Mouse (Mus musculus): ENCODE data around the gene Mrpl4. TPM values are rescaled to one million over a fixed set of nuclear protein-coding genes. Genes with fewer than 3 reads are reported as not detected.

Mrpl4 gene
- polyA plus RNA-seq, 1 experiment from 2014 or later = 98.6 TPM

MicroRNA genes within 50 kb of the gene (microRNA counts, 519-probe panel; counts per million panel counts)
- not detected for microRNA mmu-miR-1900

Small RNAs within 50 kb of the gene (microRNA-seq; reads per million reads assigned to microRNA genes)
- gene Mir1900 = not detected

Other genes starting within 250 kb of the Mrpl4 start
- gene Col5a3, start 187.7 kb upstream of the Mrpl4 start, polyA plus RNA-seq (2014; fragmentation: Nextera tagmentation; extraction: Ambion mirVana) = 0.45 and 0.66 TPM in 2 replicates
- gene Rdh8, start 184.2 kb upstream of the Mrpl4 start, polyA plus RNA-seq (2014; fragmentation: Nextera tagmentation; extraction: Ambion mirVana) = not detected in 2 replicates
- 1.3 and 1.9 TPM in 2 replicates for gene A230050P20Rik, start 134.1 kb upstream of the Mrpl4 start, polyA plus RNA-seq (2014; fragmentation: Nextera tagmentation; extraction: Ambion mirVana)
- 11.1 and 14.4 TPM in 2 replicates for gene Angptl6, start 123.0 kb upstream of the Mrpl4 start, polyA plus RNA-seq (2014; fragmentation: Nextera tagmentation; extraction: Ambion mirVana)
- gene Ppan, start 114.6 kb upstream of the Mrpl4 start, polyA plus RNA-seq (2014; fragmentation: Nextera tagmentation; extraction: Ambion mirVana) = 39.8 and 43.9 TPM in 2 replicates
- gene Eif3g, start 104.1 kb upstream of the Mrpl4 start, polyA plus RNA-seq (2014; fragmentation: Nextera tagmentation; extraction: Ambion mirVana) = 231 and 234 TPM in 2 replicates
- gene Dnmt1, start 42.9 kb upstream of the Mrpl4 start, polyA plus RNA-seq (2014; fragmentation: Nextera tagmentation; extraction: Ambion mirVana) = 51.1 and 51.5 TPM in 2 replicates
- gene S1pr2, start 26.0 kb upstream of the Mrpl4 start, polyA plus RNA-seq (2014; fragmentation: Nextera tagmentation; extraction: Ambion mirVana) = 4.1 and 10.8 TPM in 2 replicates
- 1.7 and 4.1 TPM in 2 replicates for gene Icam1, start 13.2 kb downstream of the Mrpl4 start, polyA plus RNA-seq (2014; fragmentation: Nextera tagmentation; extraction: Ambion mirVana)
- gene Icam4, start 26.6 kb downstream of the Mrpl4 start, polyA plus RNA-seq (2014; fragmentation: Nextera tagmentation; extraction: Ambion mirVana) = not detected in 2 replicates
- 0.71 and 1.0 TPM in 2 replicates for gene Icam5, start 29.3 kb downstream of the Mrpl4 start, polyA plus RNA-seq (2014; fragmentation: Nextera tagmentation; extraction: Ambion mirVana)
- 1.5 and 1.6 TPM in 2 replicates for gene Zglp1, start 64.4 kb downstream of the Mrpl4 start, polyA plus RNA-seq (2014; fragmentation: Nextera tagmentation; extraction: Ambion mirVana)
- gene Gm49373, start 70.4 kb downstream of the Mrpl4 start, polyA plus RNA-seq (2014; fragmentation: Nextera tagmentation; extraction: Ambion mirVana) = 1.3 and 2.6 TPM in 2 replicates
- gene Fdx1l, start 70.9 kb downstream of the Mrpl4 start, polyA plus RNA-seq (2014; fragmentation: Nextera tagmentation; extraction: Ambion mirVana) = 55.5 and 82.2 TPM in 2 replicates
- 1.9 and 2.0 TPM in 2 replicates for gene Gm38431, start 89.3 kb downstream of the Mrpl4 start, polyA plus RNA-seq (2014; fragmentation: Nextera tagmentation; extraction: Ambion mirVana)
- 28.3 and 41.0 TPM in 2 replicates for gene Raver1, start 89.3 kb downstream of the Mrpl4 start, polyA plus RNA-seq (2014; fragmentation: Nextera tagmentation; extraction: Ambion mirVana)
- gene Tyk2, start 128.5 kb downstream of the Mrpl4 start, polyA plus RNA-seq (2014; fragmentation: Nextera tagmentation; extraction: Ambion mirVana) = 7.4 and 8.5 TPM in 2 replicates
- gene Cdc37, start 147.2 kb downstream of the Mrpl4 start, polyA plus RNA-seq (2014; fragmentation: Nextera tagmentation; extraction: Ambion mirVana) = 213 and 223 TPM in 2 replicates
- gene Pde4a, start 163.0 kb downstream of the Mrpl4 start, polyA plus RNA-seq (2014; fragmentation: Nextera tagmentation; extraction: Ambion mirVana) = 28.4 and 32.3 TPM in 2 replicates
- gene Keap1, start 236.6 kb downstream of the Mrpl4 start, polyA plus RNA-seq (2014; fragmentation: Nextera tagmentation; extraction: Ambion mirVana) = 40.3 and 53.7 TPM in 2 replicates
- 2.3 and 2.8 TPM in 2 replicates for gene S1pr5, start 245.7 kb downstream of the Mrpl4 start, polyA plus RNA-seq (2014; fragmentation: Nextera tagmentation; extraction: Ambion mirVana)